Mouse (Mus musculus): ENCODE data around the gene Snhg11. TPM values are rescaled to one million over a fixed set of nuclear protein-coding genes. Genes with fewer than 3 reads are reported as not detected.

Snhg11 gene
- 100 to 1,000 TPM; 386 to 903 TPM for total RNA-seq (2021)

GRCm38 (mm10) chr2:158375443-158376122, at the start of gene Snhg11:
Gene Snhg11 (plus strand): TSS chr2:158375638.
- intact Hi-C loops (cut with DNase I), result no loop called here
- peak; percentile 92 to 94 for DNase-seq (ENCODE audit: low spot score in 2 of 2)

GRCm38 (mm10) chr2:158334356-158334755, 41.1 kb upstream of the Snhg11 start:
- no peak for DNase-seq (ENCODE audit: low spot score in 2 of 2)
- intact Hi-C loops (cut with DNase I), result no loop called here

- intact Hi-C loops (cut with DNase I), result no loop called here
- no peak for DNase-seq (ENCODE audit: low spot score in 2 of 2)
These were observed 37.7 kb upstream of the Snhg11 start for GRCm38 (mm10) chr2:158337698-158338097.

GRCm38 (mm10) chr2:158339948-158340564, 35.4 kb upstream of the Snhg11 start:
- peak; percentile 42 to 56 for DNase-seq (ENCODE audit: low spot score in 2 of 2)
- intact Hi-C loops (cut with DNase I), result loop anchor here (1.0 to 10.0 kb wide), 4 partner anchors 58 to 733 kb away; partner anchors contain the start of gene Bpi

GRCm38 (mm10) chr2:158341324-158341723, 34.1 kb upstream of the Snhg11 start:
- intact Hi-C loops (cut with DNase I), result loop anchor here (5.0 to 10.0 kb wide), 3 partner anchors 59 to 734 kb away; no protein-coding TSS in a partner anchor
- no peak for DNase-seq (ENCODE audit: low spot score in 2 of 2)

- intact Hi-C loops (cut with DNase I), result loop anchor here (5.0 to 10.0 kb wide), 3 partner anchors 61 to 736 kb away; no protein-coding TSS in a partner anchor
These were observed 31.9 kb upstream of the Snhg11 start for GRCm38 (mm10) chr2:158343495-158343894.

GRCm38 (mm10) chr2:158346467-158346866, 29.0 kb upstream of the Snhg11 start:
- intact Hi-C loops (cut with DNase I), result loop anchor here (10.0 kb wide), 1 partner anchor 282 kb away; no protein-coding TSS in a partner anchor

More at GRCm38 (mm10) chr2:158343495-158343894, 31.9 kb upstream of the Snhg11 start:
- no peak for DNase-seq (ENCODE audit: low spot score in 2 of 2)

GRCm38 (mm10) chr2:158347868-158348267, 27.6 kb upstream of the Snhg11 start:
- peak; percentile 30 to 51 for DNase-seq (ENCODE audit: low spot score in 2 of 2)
- intact Hi-C loops (cut with DNase I), result loop anchor here (2.0 to 10.0 kb wide), 2 partner anchors 137 to 283 kb away; no protein-coding TSS in a partner anchor

More at GRCm38 (mm10) chr2:158346467-158346866, 29.0 kb upstream of the Snhg11 start:
- no peak for DNase-seq (ENCODE audit: low spot score in 2 of 2)

GRCm38 (mm10) chr2:158352801-158353520, 22.5 kb upstream of the Snhg11 start:
- no peak for DNase-seq (ENCODE audit: low spot score in 2 of 2)
- intact Hi-C loops (cut with DNase I), result no loop called here

- intact Hi-C loops (cut with DNase I), result no loop called here
- DNase-seq (ENCODE audit: low spot score in 2 of 2), result no peak
These were observed 20.9 kb upstream of the Snhg11 start for GRCm38 (mm10) chr2:158354348-158355114.

- intact Hi-C loops (cut with DNase I), result no loop called here
- no peak for DNase-seq (ENCODE audit: low spot score in 2 of 2)
These were observed 20.2 kb upstream of the Snhg11 start for GRCm38 (mm10) chr2:158355238-158355637.

- intact Hi-C loops (cut with DNase I), result no loop called here
- DNase-seq (ENCODE audit: low spot score in 2 of 2), result no peak
These were observed 19.3 kb upstream of the Snhg11 start for GRCm38 (mm10) chr2:158356121-158356520.

- intact Hi-C loops (cut with DNase I), result no loop called here
- no peak for DNase-seq (ENCODE audit: low spot score in 2 of 2)
These were observed 15.4 kb upstream of the Snhg11 start for GRCm38 (mm10) chr2:158359757-158360620.

- peak; percentile 84 to 87 for DNase-seq (ENCODE audit: low spot score in 2 of 2)
- intact Hi-C loops (cut with DNase I), result no loop called here
These were observed 14.4 kb upstream of the Snhg11 start for GRCm38 (mm10) chr2:158360873-158361677.

GRCm38 (mm10) chr2:158361678-158362320, 13.6 kb upstream of the Snhg11 start:
- DNase-seq (ENCODE audit: low spot score in 2 of 2), result no peak
- intact Hi-C loops (cut with DNase I), result no loop called here

GRCm38 (mm10) chr2:158364175-158364574, 11.3 kb upstream of the Snhg11 start:
- no peak for DNase-seq (ENCODE audit: low spot score in 2 of 2)
- intact Hi-C loops (cut with DNase I), result no loop called here
